8 mouse cellular contexts compared by ENCODE assay signal in the genomic region with DNA sequence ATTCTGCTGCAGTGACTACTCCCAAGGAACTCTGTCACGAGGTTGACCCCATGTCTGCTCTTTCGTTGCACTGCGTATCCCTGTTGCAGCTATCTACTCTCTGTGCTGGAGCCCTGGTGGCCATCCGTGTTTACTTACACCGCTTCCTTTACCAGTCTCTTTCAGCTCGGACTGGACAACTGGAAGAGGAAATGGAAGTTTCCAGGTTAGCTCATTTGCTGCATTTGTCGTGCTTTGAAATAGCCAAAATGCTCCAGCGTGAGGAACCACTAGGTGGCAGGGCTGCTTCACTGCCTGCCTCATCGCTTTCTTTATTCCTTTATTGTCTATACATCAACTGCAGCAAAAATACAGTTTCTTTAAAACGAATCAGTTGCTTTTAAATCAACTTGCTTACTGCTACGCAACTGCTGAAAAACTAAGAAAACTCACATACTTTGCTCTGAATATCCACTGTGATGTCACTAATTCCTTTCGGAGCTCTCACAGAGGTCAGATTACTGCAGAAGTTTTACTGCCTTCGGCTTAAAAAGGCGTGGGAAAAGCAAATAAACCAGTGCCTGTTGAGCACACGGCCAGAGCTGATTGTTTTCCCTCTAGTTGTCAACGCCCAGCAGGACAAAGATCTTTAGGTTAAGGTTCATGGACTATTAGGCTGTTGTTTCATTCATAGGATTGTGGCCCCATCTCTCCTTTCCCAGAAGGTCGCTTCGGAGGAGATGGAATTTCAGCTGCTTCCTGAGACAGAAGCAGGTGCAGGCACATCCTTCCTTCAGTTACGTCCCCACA. TPM values are rescaled to one million over a fixed set of nuclear protein-coding genes. Genes with fewer than 3 reads are reported as not detected.
DNase-seq lines count a peak whose midpoint lies in the region; ATAC-seq and TF ChIP-seq lines count a peak whose summit lies in the region.

No protein-coding gene starts in this region.

- H3K27ac ChIP-seq in ES-E14 (ENCODE audit: insufficient read depth, low read depth, low read length, poor library complexity, severe bottlenecking), result peak overlapping the region; percentile 57
- H3K27ac ChIP-seq in forebrain, embryonic 14.5 days (ENCODE audit: low read depth, low read length), result no peak overlapping the region
- peak overlapping the region; percentile 65 for H3K27ac ChIP-seq in neural tube, embryonic 15.5 days (replicated peaks)

- peak overlapping the region; percentile 45 for H3K4me2 ChIP-seq in forebrain, embryonic 14.5 days (ENCODE audit: low read length)
- H3K4me2 ChIP-seq in neural tube, embryonic 15.5 days, result peak overlapping the region; percentile 53

- DNase-seq in ES-E14 (ENCODE audit: low read depth, low spot score), result peak; percentile 57
- peak; percentile 49 for DNase-seq in cerebellum, adult 11-12 months
- peak; percentile 82 for DNase-seq in forebrain, embryonic 14.5 days (ENCODE audit: low spot score)
- peak; percentile 16 for DNase-seq in heart, postnatal 25 days (ENCODE audit: low spot score)
- DNase-seq in layer of hippocampus, adult 11-12 months (ENCODE audit: low spot score), result peak; percentile 76
- peak; percentile 67 for DNase-seq in lung, adult 2 months
- DNase-seq in thymus, postnatal 10 days (ENCODE audit: low spot score in 2 of 2), result peak; percentile 16 to 65

- H3K4me1 ChIP-seq in ES-E14 (ENCODE audit: control insufficient read depth in 2 of 2, insufficient read depth in 2 of 2, low read length in 2 of 2, poor library complexity in 1 of 2), result peaks cover 3 to 5% of the 10 kb centered on the region in 2 experiments; a peak in 2 of 4 replicates
- 0 out of 2 replicates have a peak, but pooled peaks cover 3% of the 10 kb centered on the region for H3K4me1 ChIP-seq in forebrain, embryonic 14.5 days (ENCODE audit: control insufficient read depth, insufficient read depth, low read length)
- H3K4me1 ChIP-seq in lung, adult 2 months (ENCODE audit: control insufficient read depth, insufficient read depth, low read length), result peaks cover 2% of the 10 kb centered on the region; the same call in 1 of the 2 replicates
- H3K4me1 ChIP-seq in neural tube, embryonic 15.5 days, result peaks cover 11% of the 10 kb centered on the region

- peak overlapping the region; percentile 61; the same call in 1 of the 2 replicates for H3K9ac ChIP-seq in ES-E14 (ENCODE audit: insufficient read depth, low read depth, low read length, poor library complexity, severe bottlenecking)
- peak overlapping the region; percentile 35 for H3K9ac ChIP-seq in forebrain, embryonic 14.5 days (ENCODE audit: low read length)
- H3K9ac ChIP-seq in neural tube, embryonic 15.5 days (replicated peaks), result peak overlapping the region; percentile 23; the same call in 1 of the 2 replicates

- in situ Hi-C loops in ES-E14 (cut with MboI; ENCODE audit: low sequenced_read_pairs in 2 of 2, unreplicated experiment in 2 of 2), result no loop called here

- intact Hi-C loops in heart, postnatal 25 days (cut with DNase I), result loop anchor here (2.0 to 5.0 kb wide), 4 partner anchors 39 to 431 kb away; partner anchors contain the start of gene Setd5

- no peak for TF ChIP-seq POLR2A in lung, adult 2 months (IDR thresholded peaks at IDR 0.05; ENCODE audit: borderline replicate concordance, extremely low read depth, low read depth, low read length)

- no peaks in the 10 kb centered on the region for H3K27me3 ChIP-seq in forebrain, embryonic 14.5 days (replicated peaks; ENCODE audit: control insufficient read depth, insufficient read depth, low read length)
- H3K27me3 ChIP-seq in neural tube, embryonic 15.5 days (replicated peaks), result no peaks in the 10 kb centered on the region

- H3K36me3 ChIP-seq in ES-E14 (ENCODE audit: control insufficient read depth, insufficient read depth, low read length, poor library complexity, severe bottlenecking), result no peaks in the 10 kb centered on the region
- no peaks in the 10 kb centered on the region for H3K36me3 ChIP-seq in forebrain, embryonic 14.5 days (ENCODE audit: control insufficient read depth, insufficient read depth, low read length)
- no peaks in the 10 kb centered on the region for H3K36me3 ChIP-seq in neural tube, embryonic 15.5 days

- ATAC-seq in forebrain, embryonic 14.5 days, result peak; percentile 61
- ATAC-seq in neural tube, embryonic 15.5 days (ENCODE audit: low FRiP score), result peak; percentile 50; the same call in 1 of the 2 replicates

- H3K9me3 ChIP-seq in ES-E14 (ENCODE audit: control insufficient read depth, insufficient read depth, low read depth, low read length), result no peaks in the 10 kb centered on the region
- H3K9me3 ChIP-seq in forebrain, embryonic 14.5 days (replicated peaks; ENCODE audit: control insufficient read depth, low read length), result no peaks in the 10 kb centered on the region
- no peaks in the 10 kb centered on the region for H3K9me3 ChIP-seq in neural tube, embryonic 15.5 days (replicated peaks)

- 10% methylated on average over 19 of the region's 19 CpGs for WGBS in forebrain, embryonic 14.5 days
- WGBS in lung, adult 2 months, result 5% methylated on average over 19 of the region's 19 CpGs
- WGBS in neural tube, embryonic 15.5 days, result 4% methylated on average over 19 of the region's 19 CpGs

- peak; percentile 97 for TF ChIP-seq CTCF in lung, adult 2 months (IDR thresholded peaks at IDR 0.05; ENCODE audit: insufficient read depth, low read length)

- H3K4me3 ChIP-seq in ES-E14 (ENCODE audit: insufficient read depth in 1 of 2, low read depth in 1 of 2, low read length in 2 of 2, poor library complexity in 1 of 2, severe bottlenecking in 1 of 2), result peak overlapping the region in 1 of 2 experiments; percentile 3; a peak in 1 of 4 replicates
- H3K4me3 ChIP-seq in forebrain, embryonic 14.5 days (ENCODE audit: low read depth, low read length), result no peak overlapping the region
- H3K4me3 ChIP-seq in lung, adult 2 months (replicated peaks; ENCODE audit: extremely low read depth, low read depth, low read length), result peak overlapping the region; percentile 25
- peak overlapping the region; percentile 22 for H3K4me3 ChIP-seq in neural tube, embryonic 15.5 days (replicated peaks)

TF ChIP-seq in ES-E14, 5 proteins besides CTCF, POLR2A, EP300 and RAD21:
- TF ChIP-seq ZC3H11A (IDR thresholded peaks at IDR 0.05; ENCODE audit: borderline replicate concordance, low read depth, low read length) (peak; percentile 56; the same call in 1 of the 2 replicates), ZNF384 (IDR thresholded peaks at IDR 0.05; ENCODE audit: low read depth, low read length) (no peak)

RNA-seq across cellular contexts. Expression of gene Thumpd3, which starts 7.9 kb away (rescaled TPM):
- total RNA-seq in ES-E14 (2012; rRNA removed), result 52.9 and 63.6 TPM in 2 replicates
- polyA plus RNA-seq in forebrain, embryonic 14.5 days (2014; fragmentation: Nextera tagmentation; extraction: Ambion mirVana), result 60.1 and 60.7 TPM in 2 replicates
- 10 to 100 TPM; 16.5 to 16.8 TPM for total RNA-seq in heart, postnatal 25 days (2021)
- 3.5 and 5.8 TPM in 2 replicates for polyA plus RNA-seq in lung, adult 2 months (2012; rRNA removed)
- 49.2 and 57.5 TPM in 2 replicates for polyA plus RNA-seq in neural tube, embryonic 15.5 days (2015; fragmentation: Nextera tagmentation; extraction: Ambion mirVana)

RNA-seq across cellular contexts. Expression of gene Setd5, which starts 39.0 kb away (rescaled TPM):
- 79.4 and 81.4 TPM in 2 replicates for total RNA-seq in ES-E14 (2012; rRNA removed)
- 44.1 and 47.6 TPM in 2 replicates for polyA plus RNA-seq in forebrain, embryonic 14.5 days (2014; fragmentation: Nextera tagmentation; extraction: Ambion mirVana)
- total RNA-seq in heart, postnatal 25 days (2021), result 10 to 100 TPM; 34.4 to 41.1 TPM
- 28.7 and 30.6 TPM in 2 replicates for polyA plus RNA-seq in lung, adult 2 months (2012; rRNA removed)
- 48.3 and 54.3 TPM in 2 replicates for polyA plus RNA-seq in neural tube, embryonic 15.5 days (2015; fragmentation: Nextera tagmentation; extraction: Ambion mirVana)

Comparison
In these comparisons a context has a peak if more than half of its experiments do, and no peak if none do; other contexts are left out.
1. DNase-seq: peak in every context shown above with its lines; median percentile 82 in forebrain, embryonic 14.5 days; 76 in layer of hippocampus, adult 11-12 months; 67 in lung, adult 2 months; 57 in ES-E14; 49 in cerebellum, adult 11-12 months; 40 in thymus, postnatal 10 days; 16 in heart, postnatal 25 days.